Mouse (Mus musculus) hindbrain, postnatal 0 days (tissue): ENCODE measurements around the gene Ptp4a2. TPM values are rescaled to one million over a fixed set of nuclear protein-coding genes. Genes with fewer than 3 reads are reported as not detected.

Experiments used
- ATAC-seq: fragments of 200-750 bp; cut with Nextera tagmentation; 2 replicates; pipeline ENCODE4 v1.8.0; 2017; ENCODE audit warnings: mild to moderate bottlenecking, moderate TSS enrichment, moderate library complexity
- DNase-seq: peaks from one replicate; pipeline ENCODE4 v3.0.0-alpha.2; 2015; ENCODE audit warnings: low spot score
- H3K27ac ChIP-seq: fragments of 300-500 bp; sonication (generic); 2 replicates; pipeline ENCODE4 v1.5.1; 2014; ENCODE audit warnings: mild to moderate bottlenecking
- H3K27me3 ChIP-seq: fragments of 300-500 bp; sonication (generic); 2 replicates; pipeline ENCODE4 v1.6.1; 2014; ENCODE audit warnings: low read length, mixed read lengths; ENCODE audit not compliant: insufficient read depth
- H3K36me3 ChIP-seq: fragments of 300-500 bp; sonication (generic); 2 replicates; pipeline ENCODE4 v1.6.1; 2014; ENCODE audit warnings: low read length, mixed read lengths; ENCODE audit not compliant: insufficient read depth
- H3K4me1 ChIP-seq: fragments of 300-500 bp; sonication (generic); 2 replicates; pipeline ENCODE4 v1.6.1; 2014; ENCODE audit warnings: antibody characterized with exemption, low read length, mixed read lengths; ENCODE audit not compliant: insufficient read depth
- H3K4me2 ChIP-seq: fragments of 300-500 bp; sonication (generic); 2 replicates; pipeline ENCODE4 v1.6.1; 2014; ENCODE audit warnings: low read depth, mild to moderate bottlenecking, low read length, moderate library complexity, mixed read lengths
- H3K4me3 ChIP-seq: fragments of 300-500 bp; sonication (generic); 2 replicates; pipeline ENCODE4 v1.5.1; 2014; ENCODE audit warnings: low read length
- H3K9ac ChIP-seq: fragments of 300-500 bp; sonication (generic); replicated peaks from 2 replicates; pipeline ENCODE4 v1.6.1; 2014; ENCODE audit warnings: mild to moderate bottlenecking, low read length, moderate library complexity, mixed read lengths
- H3K9me3 ChIP-seq: fragments of 300-500 bp; sonication (generic); 2 replicates; pipeline ENCODE4 v1.6.1; 2016; ENCODE audit warnings: low read length, mixed read lengths
- CTCF ChIP-seq: IDR thresholded peaks from 2 replicates; pipeline ENCODE4 v1.5.1; 2016; ENCODE audit warnings: antibody characterized with exemption, control low read depth, low read depth
- WGBS: fragments of 180-500 bp; shearing (Covaris S2); extraction: QIAGEN DNeasy Blood & Tissue Kit; methylation state at CpG from one replicate; pipeline ENCODE4 v1.1.7; 2014; 5-methylcytosine and 5-hydroxymethylcytosine counted together
- polyA plus RNA-seq: library from polyadenylated mRNA; unstranded; fragments of >200 nt; fragmentation: Nextera tagmentation; extraction: Ambion mirVana; gene quantifications from 2 replicates; pipeline ENCODE4 v1.2.1, GENCODE M21; 2015
- total RNA-seq: library from RNA; depleted of rRNA; stranded (reverse); fragments of >200 nt; gene quantifications from 2 replicates; pipeline ENCODE4 v1.2.3, GENCODE M21; 2014

The Ptp4a2 gene
- total and polyA plus RNA-seq, 2 experiments from 2014 or later, result 83.5 to 243 TPM

- Histone ChIP-seq H3K9me3 (no peaks in the 10 kb centered on the region), H3K9ac (no peak overlapping the region), H3K27ac (no peak overlapping the region), H3K4me2 (no peak overlapping the region), H3K4me1 (no peaks in the 10 kb centered on the region), H3K27me3 (no peaks in the 10 kb centered on the region), H3K4me3 (no peak overlapping the region), H3K36me3 (peaks cover 36% of the 10 kb centered on the region)
- peak; percentile 44 for TF ChIP-seq CTCF
- DNase-seq (peak; percentile 20), ATAC-seq (no peak)
- WGBS, result 79% methylated on average over 9 of the region's 9 CpGs
These were observed 35.8 kb downstream of the Ptp4a2 start for GRCm38 (mm10) chr4:129846823-129847222.

GRCm38 (mm10) chr4:129850491-129850890 lies 39.5 kb downstream of the Ptp4a2 start:
- Histone ChIP-seq H3K36me3 (peaks cover 26% of the 10 kb centered on the region), H3K27ac (no peak overlapping the region), H3K27me3 (no peaks in the 10 kb centered on the region), H3K4me3 (no peak overlapping the region), H3K4me1 (no peaks in the 10 kb centered on the region), H3K9me3 (no peaks in the 10 kb centered on the region), H3K4me2 (no peak overlapping the region), H3K9ac (no peak overlapping the region)
- peak; percentile 19 for DNase-seq
- 78% methylated on average over 2 of the region's 2 CpGs for WGBS
- peak; percentile 35; the same call in 1 of the 2 replicates for TF ChIP-seq CTCF
- no peak for ATAC-seq

GRCm38 (mm10) chr4:129851861-129852260 lies 40.8 kb downstream of the Ptp4a2 start:
- DNase-seq (no peak), ATAC-seq (no peak)
- Histone ChIP-seq H3K9ac (no peak overlapping the region), H3K9me3 (no peaks in the 10 kb centered on the region), H3K27ac (no peak overlapping the region), H3K4me1 (no peaks in the 10 kb centered on the region), H3K4me2 (no peak overlapping the region), H3K4me3 (no peak overlapping the region), H3K36me3 (peaks cover 16% of the 10 kb centered on the region; the same call in 1 of the 2 replicates), H3K27me3 (no peaks in the 10 kb centered on the region)
- TF ChIP-seq CTCF, result no peak
- 67% methylated on average over 3 of the region's 3 CpGs for WGBS

DNA sequence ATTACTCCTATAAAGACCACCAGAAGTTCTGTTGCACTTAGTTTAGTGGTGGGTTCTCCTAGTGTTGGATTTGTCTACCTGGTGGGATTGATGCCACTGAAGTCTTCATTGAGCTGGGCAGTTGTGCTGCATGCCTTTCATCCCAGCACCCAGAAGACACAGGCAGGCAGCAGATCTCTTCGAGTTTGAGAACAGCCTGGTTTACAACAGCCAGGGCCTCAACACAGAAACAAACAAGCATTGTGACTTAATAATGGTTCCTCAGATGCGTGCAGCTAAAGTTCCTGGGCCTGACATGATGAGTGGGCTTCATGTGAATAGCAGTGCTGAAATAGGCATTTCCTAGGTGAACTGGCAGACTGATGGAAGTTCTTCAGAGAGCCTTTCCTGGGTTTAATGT lies 42.0 kb downstream of the Ptp4a2 start:
- peaks cover 16% of the 10 kb centered on the region; the same call in 1 of the 2 replicates for H3K36me3 ChIP-seq
- H3K4me3 ChIP-seq, result no peak overlapping the region
- WGBS, result 71% methylated on average over 2 of the region's 2 CpGs
- no peak for ATAC-seq
- H3K9me3 ChIP-seq, result no peaks in the 10 kb centered on the region
- H3K27ac ChIP-seq, result no peak overlapping the region
- no peak overlapping the region for H3K4me2 ChIP-seq
- no peak for TF ChIP-seq CTCF
- no peaks in the 10 kb centered on the region for H3K4me1 ChIP-seq
- no peak overlapping the region for H3K9ac ChIP-seq
- no peak for DNase-seq
- no peaks in the 10 kb centered on the region for H3K27me3 ChIP-seq

DNA sequence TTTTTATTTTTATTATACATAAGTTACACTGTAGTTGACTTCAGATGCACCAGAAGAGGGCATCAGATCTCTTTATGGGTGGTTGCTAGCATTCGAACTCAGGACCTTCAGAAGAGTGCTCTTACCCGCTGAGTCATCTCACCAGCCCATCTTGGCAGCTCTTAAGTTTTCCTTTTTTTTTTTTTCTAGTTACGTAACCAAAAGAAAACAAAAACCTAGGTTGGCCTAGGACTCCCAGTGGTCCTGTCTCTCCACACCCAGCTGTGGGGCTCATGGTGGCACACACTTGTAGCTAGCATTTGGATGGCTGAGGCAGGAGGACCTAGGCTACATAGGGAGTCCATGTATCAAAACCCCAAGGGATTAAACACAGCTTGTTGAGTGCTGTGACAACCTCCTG lies 43.0 kb downstream of the Ptp4a2 start:
- ATAC-seq (no peak), DNase-seq (no peak)
- TF ChIP-seq CTCF, result no peak
- Histone ChIP-seq H3K4me1 (no peaks in the 10 kb centered on the region), H3K36me3 (peaks cover 10% of the 10 kb centered on the region; the same call in 1 of the 2 replicates), H3K9me3 (no peaks in the 10 kb centered on the region), H3K27me3 (no peaks in the 10 kb centered on the region), H3K27ac (no peak overlapping the region), H3K9ac (no peak overlapping the region), H3K4me2 (no peak overlapping the region), H3K4me3 (no peak overlapping the region)
- 95% methylated on average over 3 of the region's 3 CpGs for WGBS

DNA sequence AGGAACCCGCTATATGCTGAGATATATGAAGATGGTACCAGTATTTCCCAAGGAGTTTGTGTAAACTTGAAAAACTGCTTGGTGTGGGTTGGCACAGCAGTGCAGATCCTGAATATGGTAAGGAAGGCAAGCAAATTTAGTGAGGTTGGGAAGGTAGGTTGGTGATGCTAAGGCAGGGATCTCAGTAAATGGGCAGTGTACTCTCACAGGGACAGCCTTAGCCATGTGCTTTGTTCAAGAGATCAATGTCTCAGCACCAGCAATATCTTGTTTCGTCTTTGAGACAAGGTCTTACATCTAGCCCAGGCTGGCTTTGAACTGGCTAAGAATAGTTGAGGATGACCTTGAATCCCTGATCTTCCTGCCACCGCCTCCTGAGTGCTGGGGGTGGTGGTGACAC lies 43.6 kb downstream of the Ptp4a2 start:
- no peak for ATAC-seq
- H3K36me3 ChIP-seq, result peaks cover 9% of the 10 kb centered on the region; the same call in 1 of the 2 replicates
- DNase-seq, result no peak
- no peak overlapping the region for H3K4me2 ChIP-seq
- H3K9me3 ChIP-seq, result no peaks in the 10 kb centered on the region
- H3K27ac ChIP-seq, result no peak overlapping the region
- H3K4me3 ChIP-seq, result no peak overlapping the region
- H3K9ac ChIP-seq, result no peak overlapping the region
- H3K4me1 ChIP-seq, result no peaks in the 10 kb centered on the region
- 89% methylated on average over 3 of the region's 3 CpGs for WGBS
- no peak for TF ChIP-seq CTCF
- no peaks in the 10 kb centered on the region for H3K27me3 ChIP-seq

- Histone ChIP-seq H3K27ac (no peak overlapping the region), H3K4me1 (no peaks in the 10 kb centered on the region)
- 78% methylated on average over 16 of the region's 16 CpGs for WGBS
These were observed 44.3 kb downstream of the Ptp4a2 start for GRCm38 (mm10) chr4:129855051-129855970.

More at GRCm38 (mm10) chr4:129855051-129855970, 44.3 kb downstream of the Ptp4a2 start:
- H3K4me3 ChIP-seq, result no peak overlapping the region
- H3K36me3 ChIP-seq, result peaks cover 9% of the 10 kb centered on the region; the same call in 1 of the 2 replicates
- no peaks in the 10 kb centered on the region for H3K9me3 ChIP-seq
- DNase-seq, result no peak
- H3K4me2 ChIP-seq, result no peak overlapping the region
- no peaks in the 10 kb centered on the region for H3K27me3 ChIP-seq
- no peak for TF ChIP-seq CTCF
- H3K9ac ChIP-seq, result no peak overlapping the region
- 0 out of 2 replicates have a peak, but pooled peaks have one; percentile 40 for ATAC-seq
